Mouse (Mus musculus) ovary, adult 10 weeks (tissue): ENCODE measurements around the gene Bola2. TPM values are rescaled to one million over a fixed set of nuclear protein-coding genes. Genes with fewer than 3 reads are reported as not detected.

Source experiments
- polyA plus RNA-seq: library from polyadenylated mRNA; stranded (reverse); fragments of 350-450 nt; fragmentation: Illumina TruSeq; extraction: RNeasy Lipid Tissue Mini Kit (QIAGEN cat#74804); gene quantifications from one replicate; pipeline ENCODE4 v1.2.3, GENCODE M21; 2014

Bola2 gene
- polyA plus RNA-seq, result 0.26 TPM

DNA sequence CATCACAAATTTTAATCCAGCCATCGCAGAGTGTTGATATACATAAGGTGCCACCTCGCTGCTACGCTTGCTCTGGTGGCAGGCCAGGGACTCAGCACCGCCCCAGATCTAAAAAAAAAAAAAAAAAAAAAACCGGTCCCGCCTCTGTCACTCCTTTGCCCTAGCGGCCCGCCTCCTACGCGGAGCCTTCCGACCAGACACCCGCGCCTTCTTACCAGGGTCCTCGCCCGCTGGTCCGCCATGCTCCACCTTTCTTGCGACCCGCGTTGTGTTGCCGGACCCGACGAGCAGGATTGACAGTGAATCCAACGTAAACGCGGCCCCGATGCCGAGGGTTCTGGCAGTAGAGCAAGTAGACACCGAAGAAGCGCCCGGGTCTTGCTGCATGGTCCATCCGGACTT is at the start of gene Bola2:
Gene Bola2 (plus strand): TSS at position 192 of the 402 bp plus-strand sequence.

GRCm38 (mm10) chr7:126649231-126650051 is 45.8 kb upstream of the Bola2 start, which contains the start of gene Sgf29:
TSS of gene Sgf29 (plus strand) at chr7:126649309.

GRCm38 (mm10) chr7:126676207-126676606 is 19.0 kb upstream of the Bola2 start, which contains the start of gene Sult1a1:
TSS of gene Sult1a1 (minus strand) at chr7:126676432.

GRCm38 (mm10) chr7:126695631-126696207 is 518 bp downstream of the Bola2 start, which contains the start of gene Slx1b:
TSS of gene Slx1b (minus strand) at chr7:126695784.

GRCm38 (mm10) chr7:126707442-126708174 is 12.4 kb downstream of the Bola2 start, which contains the start of gene Coro1a:
TSS of gene Coro1a (minus strand) at chr7:126707787.

Other genes with a start within 250 kb of the Bola2 start
- gene Atp2a1, start 232.3 kb upstream of the Bola2 start, polyA plus RNA-seq, result not detected
- 0.57 TPM for gene Sh2b1, start 220.0 kb upstream of the Bola2 start, polyA plus RNA-seq
- 2.9 TPM for gene Tufm, start 208.0 kb upstream of the Bola2 start, polyA plus RNA-seq
- gene Atxn2l, start 192.0 kb upstream of the Bola2 start, polyA plus RNA-seq, result 24.4 TPM
- gene Eif3c, start 129.0 kb upstream of the Bola2 start, polyA plus RNA-seq, result 340 TPM
- gene Apobr, start 110.5 kb upstream of the Bola2 start, polyA plus RNA-seq, result 0.26 TPM
- gene Cln3, start 109.6 kb upstream of the Bola2 start, polyA plus RNA-seq, result 1.4 TPM
- gene Il27, start 100.5 kb upstream of the Bola2 start, polyA plus RNA-seq, result not detected
- 10.7 TPM for gene Nupr1, start 64.5 kb upstream of the Bola2 start, polyA plus RNA-seq
- 2.7 TPM for gene Sgf29, start 46.1 kb upstream of the Bola2 start, polyA plus RNA-seq
- gene Sult1a1, start 19.0 kb upstream of the Bola2 start, polyA plus RNA-seq, result 42.1 TPM
- gene Slx1b, start 383 bp downstream of the Bola2 start, polyA plus RNA-seq, result 1.2 TPM
- gene Coro1a, start 12.4 kb downstream of the Bola2 start, polyA plus RNA-seq, result 2.9 TPM
- 15.3 TPM for gene Mapk3, start 64.2 kb downstream of the Bola2 start, polyA plus RNA-seq
- not detected for gene Gdpd3, start 70.9 kb downstream of the Bola2 start, polyA plus RNA-seq
- 9.1 TPM for gene Ypel3, start 81.6 kb downstream of the Bola2 start, polyA plus RNA-seq
- gene Tbx6, start 86.1 kb downstream of the Bola2 start, polyA plus RNA-seq, result not detected
- 36.4 TPM for gene Ppp4c, start 97.1 kb downstream of the Bola2 start, polyA plus RNA-seq
- gene Fam57b, start 102.3 kb downstream of the Bola2 start, polyA plus RNA-seq, result 1.5 TPM
- not detected for gene 4930451I11Rik, start 136.2 kb downstream of the Bola2 start, polyA plus RNA-seq
- not detected for gene Doc2a, start 152.0 kb downstream of the Bola2 start, polyA plus RNA-seq
- gene Hirip3, start 166.6 kb downstream of the Bola2 start, polyA plus RNA-seq, result 21.5 TPM
- 19.9 TPM for gene Ino80e, start 167.0 kb downstream of the Bola2 start, polyA plus RNA-seq
- gene Taok2, start 189.3 kb downstream of the Bola2 start, polyA plus RNA-seq, result 8.2 TPM
- gene Tmem219, start 227.5 kb downstream of the Bola2 start, polyA plus RNA-seq, result 6.6 TPM
- gene Kctd13, start 233.5 kb downstream of the Bola2 start, polyA plus RNA-seq, result 1.9 TPM